Mouse (Mus musculus) heart, postnatal 0 days (tissue): ENCODE measurements around the gene Clip2. TPM values are rescaled to one million over a fixed set of nuclear protein-coding genes. Genes with fewer than 3 reads are reported as not detected.

Experiments
- ATAC-seq: fragments of 200-750 bp; cut with Nextera tagmentation; 2 replicates; pipeline ENCODE4 v1.8.0; 2017; ENCODE audit warnings: low read depth, moderate number of reproducible peaks, moderate library complexity; ENCODE audit not compliant: insufficient read depth
- DNase-seq: peaks from one replicate; pipeline ENCODE4 v3.0.0-alpha.2; 2016; ENCODE audit warnings: low spot score
- H3K27ac ChIP-seq: fragments of 300-500 bp; sonication (generic); 2 replicates; pipeline ENCODE4 v1.5.1; 2014; ENCODE audit warnings: low read depth, mild to moderate bottlenecking
- H3K27me3 ChIP-seq: fragments of 300-500 bp; sonication (generic); 2 replicates; pipeline ENCODE4 v1.6.1; 2014; ENCODE audit warnings: low read length, mixed read lengths; ENCODE audit not compliant: control insufficient read depth, insufficient read depth
- H3K36me3 ChIP-seq: fragments of 300-500 bp; sonication (generic); replicated peaks from 2 replicates; pipeline ENCODE4 v1.6.1; 2014; ENCODE audit warnings: low read length, mixed read lengths; ENCODE audit not compliant: control insufficient read depth, insufficient read depth
- H3K4me1 ChIP-seq: fragments of 300-500 bp; sonication (generic); 2 replicates; pipeline ENCODE4 v1.6.1; 2014; ENCODE audit warnings: antibody characterized with exemption; ENCODE audit not compliant: control insufficient read depth, insufficient read depth
- H3K4me2 ChIP-seq: fragments of 300-500 bp; sonication (generic); 2 replicates; pipeline ENCODE4 v1.6.1; 2014; ENCODE audit warnings: low read depth, mild to moderate bottlenecking, low read length, moderate library complexity
- H3K4me3 ChIP-seq: fragments of 300-500 bp; sonication (generic); 2 replicates; pipeline ENCODE4 v1.5.1; 2014; ENCODE audit warnings: low read depth, low read length
- H3K9ac ChIP-seq: fragments of 300-500 bp; sonication (generic); replicated peaks from 2 replicates; pipeline ENCODE4 v1.6.1; 2014; ENCODE audit warnings: low read depth, low read length, mixed read lengths
- H3K9me3 ChIP-seq: fragments of 300-500 bp; sonication (generic); replicated peaks from 2 replicates; pipeline ENCODE4 v1.6.1; 2016; ENCODE audit warnings: low read length; ENCODE audit not compliant: control insufficient read depth
- CTCF ChIP-seq: IDR thresholded peaks from 2 replicates; pipeline ENCODE4 v1.5.1; 2016; ENCODE audit warnings: antibody characterized with exemption, control low read depth, low read depth
- EP300 ChIP-seq: IDR thresholded peaks from 2 replicates; pipeline ENCODE4 v1.6.1; 2016; ENCODE audit warnings: antibody characterized with exemption, low read depth
- WGBS: fragments of 180-500 bp; shearing (Covaris S2); extraction: QIAGEN DNeasy Blood & Tissue Kit; methylation state at CpG from one replicate; pipeline ENCODE4 v1.1.7; 2014; 5-methylcytosine and 5-hydroxymethylcytosine counted together
- polyA plus RNA-seq: library from polyadenylated mRNA; unstranded; fragments of >200 nt; fragmentation: Nextera tagmentation; extraction: Ambion mirVana; gene quantifications from 2 replicates; pipeline ENCODE4 v1.2.1, GENCODE M21; 2015
- total RNA-seq: library from RNA; depleted of rRNA; stranded (reverse); fragments of >200 nt; gene quantifications from 2 replicates; pipeline ENCODE4 v1.2.3, GENCODE M21; 2014; ENCODE audit warnings: low replicate concordance

Clip2 gene
- total and polyA plus RNA-seq, 2 experiments from 2014 or later = 0.87 to 14.0 TPM

- H3K36me3 ChIP-seq = no peaks in the 10 kb centered on the region
- peak overlapping the region; percentile 86 for H3K4me2 ChIP-seq
- peak overlapping the region; percentile 81; the same call in 1 of the 2 replicates for H3K27ac ChIP-seq
- H3K9me3 ChIP-seq = no peaks in the 10 kb centered on the region
- ATAC-seq (no peak), DNase-seq (no peak)
- WGBS = 14% methylated on average over 6 of the region's 6 CpGs
- 0 out of 2 replicates have a peak, but pooled peaks cover 3% of the 10 kb centered on the region for H3K4me1 ChIP-seq
- 0 out of 2 replicates have a peak, but pooled peaks cover 3% of the 10 kb centered on the region for H3K27me3 ChIP-seq
- TF ChIP-seq EP300 (no peak), CTCF (no peak)
- H3K9ac ChIP-seq = peak overlapping the region; percentile 78
- H3K4me3 ChIP-seq = peak overlapping the region; percentile 72
These were observed 1.4 kb downstream of the Clip2 start for GRCm38 (mm10) chr5:134550836-134551232.

DNA sequence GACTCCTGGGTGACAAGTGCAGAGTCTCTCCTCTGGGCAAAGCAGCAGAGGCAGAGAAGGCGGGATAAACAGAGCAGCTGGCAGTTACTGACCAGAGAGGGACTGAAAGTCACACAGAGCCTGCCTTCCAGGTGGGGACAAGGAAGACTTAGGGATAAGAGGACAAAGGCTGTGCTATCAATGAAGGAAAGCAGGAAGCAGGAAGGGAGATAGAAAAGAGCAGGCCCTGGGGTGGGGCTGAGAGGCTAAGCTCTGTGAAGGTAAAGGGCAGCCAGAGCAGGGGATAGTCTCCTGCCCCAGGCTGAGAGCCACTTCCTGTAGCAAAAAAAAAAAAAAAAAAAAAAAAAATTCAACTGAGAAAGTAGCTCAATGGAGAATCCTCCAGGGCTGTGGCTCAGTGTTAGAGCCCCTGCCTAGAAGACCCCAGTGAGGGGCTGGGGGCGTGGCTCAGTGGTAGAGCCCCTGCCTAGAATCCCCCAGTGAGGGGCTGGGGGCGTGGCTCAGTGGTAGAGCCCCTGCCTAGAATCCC is 2.5 kb downstream of the Clip2 start:
- 67% methylated on average over 2 of the region's 3 CpGs for WGBS
- TF ChIP-seq CTCF (no peak), EP300 (no peak)
- Histone ChIP-seq H3K9me3 (no peaks in the 10 kb centered on the region), H3K4me2 (no peak overlapping the region), H3K4me3 (no peak overlapping the region), H3K36me3 (no peaks in the 10 kb centered on the region), H3K27me3 (0 out of 2 replicates have a peak, but pooled peaks cover 3% of the 10 kb centered on the region), H3K27ac (no peak overlapping the region), H3K9ac (no peak overlapping the region), H3K4me1 (no peaks in the 10 kb centered on the region)
- no peak for DNase-seq
- ATAC-seq = no peak

DNA sequence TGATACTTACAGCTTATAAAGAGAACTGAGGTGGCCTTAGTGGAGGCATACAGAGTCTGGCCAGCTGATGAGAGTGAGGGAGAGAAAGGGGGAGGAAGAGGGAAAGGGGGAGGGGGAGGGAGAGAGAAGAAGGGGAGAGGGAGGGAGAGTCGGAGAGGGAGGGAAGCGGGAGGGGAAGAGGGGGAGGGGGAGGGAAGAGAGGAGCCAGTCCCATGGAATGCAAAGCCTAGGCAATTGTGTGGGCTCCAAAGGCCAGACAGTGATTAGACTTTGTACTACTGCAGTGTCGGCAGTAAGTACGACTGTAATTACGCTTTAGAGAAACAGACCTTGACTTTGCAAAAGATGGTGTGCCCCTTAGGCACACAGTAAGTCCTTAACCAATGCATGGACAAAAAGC is 3.9 kb downstream of the Clip2 start:
- Histone ChIP-seq H3K4me3 (no peak overlapping the region), H3K27me3 (0 out of 2 replicates have a peak, but pooled peaks cover 3% of the 10 kb centered on the region), H3K9ac (no peak overlapping the region), H3K4me2 (no peak overlapping the region), H3K36me3 (no peaks in the 10 kb centered on the region), H3K4me1 (0 out of 2 replicates have a peak, but pooled peaks cover 4% of the 10 kb centered on the region), H3K27ac (no peak overlapping the region), H3K9me3 (no peaks in the 10 kb centered on the region)
- TF ChIP-seq CTCF = no peak
- no peak for TF ChIP-seq EP300
- WGBS = 40% methylated on average over 5 of the region's 5 CpGs
- DNase-seq (no peak), ATAC-seq (no peak)

- Histone ChIP-seq H3K4me2 (no peak overlapping the region), H3K4me3 (no peak overlapping the region), H3K4me1 (peaks cover 8% of the 10 kb centered on the region; the same call in 1 of the 2 replicates), H3K9ac (no peak overlapping the region), H3K27me3 (0 out of 2 replicates have a peak, but pooled peaks cover 3% of the 10 kb centered on the region), H3K27ac (no peak overlapping the region), H3K9me3 (no peaks in the 10 kb centered on the region), H3K36me3 (no peaks in the 10 kb centered on the region)
- TF ChIP-seq CTCF (no peak), EP300 (no peak)
- DNase-seq (no peak), ATAC-seq (no peak)
- WGBS = 79% methylated on average over 7 of the region's 7 CpGs
These were observed 5.4 kb downstream of the Clip2 start for GRCm38 (mm10) chr5:134546790-134547189.

GRCm38 (mm10) chr5:134545242-134545629 is 7.0 kb downstream of the Clip2 start:
- TF ChIP-seq EP300 (no peak), CTCF (0 out of 2 replicates have a peak, but pooled peaks have one; percentile 8)
- Histone ChIP-seq H3K9me3 (no peaks in the 10 kb centered on the region), H3K4me1 (peaks cover 16% of the 10 kb centered on the region), H3K36me3 (no peaks in the 10 kb centered on the region), H3K4me2 (no peak overlapping the region), H3K9ac (no peak overlapping the region), H3K27me3 (no peaks in the 10 kb centered on the region), H3K27ac (no peak overlapping the region), H3K4me3 (no peak overlapping the region)
- DNase-seq (no peak), ATAC-seq (no peak)
- WGBS = 45% methylated on average over 3 of the region's 3 CpGs
